Mouse (Mus musculus) layer of hippocampus, adult 2 months (tissue): ENCODE results near the gene Kncn. TPM values are rescaled to one million over a fixed set of nuclear protein-coding genes. Genes with fewer than 3 reads are reported as not detected.

Source experiments
- DNase-seq, 2 experiments: peaks; one replicate each; pipeline ENCODE4 v3.0.0; 2022; ENCODE audit warnings: low spot score in 2 of 2
- H3K27ac ChIP-seq: fragments of 200-600 bp; 2 replicates; pipeline ENCODE4 v1.8.1; 2022
- H3K4me3 ChIP-seq: fragments of 200-600 bp; 2 replicates; pipeline ENCODE4 v1.8.1; 2022; ENCODE audit warnings: mild to moderate bottlenecking
- CTCF ChIP-seq: fragments of 200-600 bp; conservative IDR thresholded peaks from 2 replicates; pipeline ENCODE4 v1.8.1; 2022; ENCODE audit warnings: antibody characterized with exemption, mild to moderate bottlenecking, moderate library complexity
- total RNA-seq, 2 experiments: library from RNA; stranded (reverse); gene quantifications; 2 replicates each; pipeline ENCODE4 v1.2.3; 2021

Gene Kncn
- total RNA-seq, 2 experiments from 2014 or later, result 0.41 to 0.42 TPM

DNA sequence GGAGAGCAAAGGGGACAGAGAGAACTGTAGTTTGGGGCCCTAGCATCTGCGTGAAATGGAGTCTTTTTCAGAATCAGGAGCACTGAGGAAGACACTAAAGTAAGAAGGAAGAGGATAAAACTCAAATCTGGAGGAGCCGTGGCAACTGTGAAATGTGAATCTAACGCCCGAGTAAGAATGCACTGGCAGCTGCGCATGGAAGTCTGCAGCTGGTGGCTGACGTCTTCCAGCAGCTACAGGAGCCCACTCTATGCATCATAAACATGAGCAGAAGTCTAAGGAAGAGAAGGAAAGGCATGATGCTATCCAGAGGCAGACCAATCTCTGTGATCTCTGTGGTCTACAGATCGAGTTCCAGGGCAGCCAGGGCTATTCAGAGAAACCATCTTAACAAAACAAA, 43.4 kb downstream of the Kncn start:
- no peak for TF ChIP-seq CTCF
- no peak overlapping the region for H3K27ac ChIP-seq
- no peak overlapping the region for H3K4me3 ChIP-seq
- no peak for DNase-seq

DNA sequence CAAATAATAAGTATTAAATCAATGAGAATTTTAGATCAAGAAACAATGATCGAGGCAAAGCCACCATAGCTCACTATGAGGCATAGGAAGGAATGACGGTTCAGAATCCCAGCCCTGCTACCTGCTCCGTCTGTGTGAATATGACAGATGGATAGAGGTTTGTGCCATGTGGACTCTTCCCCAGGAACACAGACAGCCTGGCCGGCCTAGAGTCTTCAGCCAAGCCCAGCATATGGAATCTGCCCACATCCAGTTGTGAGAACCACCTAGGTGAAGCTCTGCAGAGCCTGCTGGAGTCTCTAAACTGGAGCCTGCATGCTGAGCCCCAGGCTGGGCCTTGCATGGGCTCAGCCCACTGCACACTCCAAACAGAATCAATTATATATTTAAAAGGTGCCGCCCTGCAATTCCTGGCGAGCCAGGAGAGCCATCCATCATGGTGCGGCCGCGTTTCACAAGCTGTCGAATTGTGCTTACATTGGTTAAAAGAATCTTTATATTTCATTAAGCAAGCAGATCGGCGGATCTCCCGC, 47.4 kb downstream of the Kncn start:
- no peak overlapping the region for H3K4me3 ChIP-seq
- H3K27ac ChIP-seq, result no peak overlapping the region
- no peak for DNase-seq
- no peak for TF ChIP-seq CTCF

DNA sequence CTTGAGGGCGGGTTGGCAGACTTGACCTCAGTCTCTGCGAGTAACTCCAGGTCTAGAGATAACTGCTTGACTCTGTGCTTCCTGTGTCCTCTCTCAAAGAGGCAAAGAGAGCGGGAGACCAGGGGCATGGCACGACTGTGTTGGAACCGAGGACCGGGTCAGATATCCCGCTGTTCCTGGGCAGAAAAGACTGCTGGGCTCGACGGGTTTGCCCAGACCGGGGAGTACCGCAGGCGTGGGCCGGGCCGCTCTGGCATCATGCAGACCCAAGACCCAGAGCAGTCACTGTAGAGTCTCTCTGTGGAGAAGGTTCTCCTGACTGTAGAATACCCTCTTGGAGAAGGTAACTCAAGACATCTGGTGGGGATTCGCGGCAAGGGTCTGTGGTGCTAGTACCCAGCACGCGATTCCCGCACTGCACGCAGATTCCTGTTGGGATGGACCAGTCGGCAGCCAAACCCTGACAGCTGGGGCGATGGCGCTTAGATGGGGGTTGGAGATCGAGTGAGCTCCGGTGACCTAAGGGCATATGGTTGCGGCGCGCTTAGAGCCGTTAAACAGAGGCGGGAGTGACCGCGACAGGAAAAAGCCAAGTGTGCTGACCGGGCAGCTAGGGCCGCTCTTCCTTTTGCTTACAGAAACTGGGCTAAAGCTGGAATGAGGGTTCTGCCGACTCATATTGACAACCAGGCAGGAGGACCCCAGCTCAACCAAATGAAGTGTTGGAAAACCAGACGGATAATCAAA, 51.8 kb downstream of the Kncn start:
- no peak overlapping the region for H3K4me3 ChIP-seq
- no peak for TF ChIP-seq CTCF
- no peak overlapping the region for H3K27ac ChIP-seq
- DNase-seq, result no peak

DNA sequence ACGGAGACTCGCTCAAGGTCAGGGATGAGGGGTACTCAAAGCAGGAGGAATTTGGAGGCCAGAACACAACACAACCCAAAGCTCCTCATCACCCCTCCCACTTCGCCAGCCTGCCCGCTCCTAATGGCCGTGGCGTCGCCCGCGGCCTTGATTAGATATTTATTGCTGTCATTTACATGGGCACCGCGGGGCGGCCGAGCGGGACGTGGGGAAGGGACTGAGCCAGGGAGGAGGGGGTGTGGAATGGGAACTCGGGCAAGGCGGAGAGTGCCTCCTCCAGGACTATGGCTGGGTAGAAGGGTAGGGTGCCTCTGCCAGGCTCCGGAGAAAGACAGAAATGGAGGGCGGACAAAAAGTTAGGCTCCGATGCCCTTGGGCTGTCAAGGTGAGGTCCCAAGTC, 52.4 kb downstream of the Kncn start:
- TF ChIP-seq CTCF, result no peak

DNA sequence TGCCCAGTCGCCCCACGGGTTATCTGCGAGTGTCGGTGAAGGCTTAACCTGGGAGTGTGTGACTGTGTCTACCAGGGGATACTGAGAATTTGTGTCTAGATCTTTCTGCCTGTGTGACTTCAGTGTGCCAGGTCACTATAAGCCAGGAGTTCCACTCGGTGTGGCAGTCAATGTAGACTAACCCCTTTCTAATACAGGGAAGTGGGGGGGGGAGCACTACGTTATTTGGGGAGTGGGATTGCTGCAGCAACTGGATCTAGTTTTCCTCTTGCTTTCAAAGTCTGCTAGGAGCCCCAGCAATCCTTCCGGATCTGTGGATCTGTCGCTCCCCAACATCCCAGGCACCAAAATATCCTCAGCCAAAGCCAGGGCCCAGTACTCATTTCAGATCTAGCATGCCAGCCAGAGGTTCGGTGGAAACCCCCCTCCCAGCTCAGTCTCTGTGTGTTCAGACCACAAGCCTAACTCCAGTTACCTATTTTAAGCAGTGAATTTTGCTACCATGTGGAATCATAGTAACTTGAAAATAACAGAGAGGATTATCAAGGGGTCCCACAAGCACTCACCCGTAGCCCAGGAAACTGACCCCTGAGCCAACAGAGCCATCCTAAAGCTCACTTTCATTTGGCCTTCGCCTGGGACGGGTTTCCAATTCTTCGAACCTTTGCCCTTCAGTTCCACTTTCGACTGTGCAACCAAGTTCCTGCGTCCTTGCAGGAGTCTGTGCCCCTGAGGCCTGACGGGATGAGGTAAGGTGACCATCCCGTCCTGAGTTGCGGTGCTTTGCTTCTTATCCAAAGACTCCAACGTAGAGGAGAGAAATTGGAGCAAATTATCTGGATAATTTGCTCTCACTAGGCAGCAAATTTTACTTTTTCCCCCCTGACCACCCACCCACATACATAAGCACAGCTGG, 53.1 kb downstream of the Kncn start:
- Histone ChIP-seq H3K4me3 (no peak overlapping the region), H3K27ac (no peak overlapping the region)
- TF ChIP-seq CTCF, result no peak
- DNase-seq, result no peak

More for the DNA sequence above, 52.4 kb downstream of the Kncn start:
- no peak overlapping the region for H3K27ac ChIP-seq
- H3K4me3 ChIP-seq, result no peak overlapping the region
- no peak for DNase-seq

DNA sequence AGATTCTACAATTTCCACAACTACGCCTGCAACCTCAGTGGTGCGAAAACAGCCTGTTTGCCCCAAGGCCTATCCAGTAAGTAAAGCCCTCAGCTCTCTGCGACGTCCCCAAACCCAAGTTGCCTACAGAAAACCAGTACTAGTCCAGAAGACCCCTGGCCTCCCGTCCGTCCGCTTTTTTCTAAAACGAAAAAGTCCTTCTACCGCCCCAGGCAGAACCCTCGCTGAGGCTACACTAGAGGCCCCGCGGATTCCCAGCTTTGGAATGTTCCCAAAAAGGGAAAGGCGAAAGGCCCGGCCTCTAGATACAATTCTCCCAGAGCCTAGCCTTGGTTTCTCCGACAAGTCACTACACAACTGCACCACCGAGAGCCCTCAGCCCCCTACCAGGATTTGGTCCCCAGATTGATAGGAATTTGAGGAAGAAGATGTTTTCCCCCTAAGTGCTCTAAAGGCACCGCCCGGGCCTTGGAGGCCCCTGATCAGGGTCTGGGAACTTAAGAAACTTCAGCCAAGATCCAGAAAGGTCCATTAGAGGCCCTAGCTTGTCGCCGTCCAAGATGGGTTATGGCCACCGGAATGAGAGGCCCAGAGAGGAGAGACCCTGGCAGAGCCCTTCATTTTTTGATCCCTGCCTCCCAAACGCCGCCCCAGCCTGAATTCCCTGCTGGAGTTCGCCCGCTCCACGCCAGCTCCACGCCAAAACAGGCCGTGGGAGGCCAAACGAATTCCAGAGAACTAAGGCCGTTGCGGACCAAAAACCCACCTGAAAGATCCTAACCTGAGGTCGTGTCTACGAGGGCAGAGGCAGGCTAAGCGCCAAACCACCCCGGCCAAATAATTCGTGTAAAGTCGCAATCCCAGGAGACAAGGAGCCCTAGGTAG, 54.3 kb downstream of the Kncn start:
- Histone ChIP-seq H3K4me3 (no peak overlapping the region), H3K27ac (no peak overlapping the region)

More for the DNA sequence above, 54.3 kb downstream of the Kncn start:
- DNase-seq, result no peak
- TF ChIP-seq CTCF, result no peak

Other genes with a start within 250 kb of the Kncn start
- under 1 TPM; 0.71 to 0.72 TPM for gene Cyp4b1, start 236.7 kb upstream of the Kncn start, total RNA-seq
- 10 to 100 TPM; 47.7 to 53.0 TPM for gene Efcab14, start 146.7 kb upstream of the Kncn start, total RNA-seq
- under 1 TPM in 1 of 2 experiments, not detected in 1; 0.49 TPM for gene Tex38, start 103.4 kb upstream of the Kncn start, total RNA-seq
- 10 to 100 TPM; 54.2 to 60.9 TPM for gene Atpaf1, start 99.6 kb upstream of the Kncn start, total RNA-seq
- gene Mob3c, start 56.3 kb upstream of the Kncn start, total RNA-seq, result 1 to 10 TPM; 4.8 to 5.0 TPM
- 10 to 100 TPM; 49.5 to 55.6 TPM for gene Mknk1, start 45.2 kb upstream of the Kncn start, total RNA-seq
- gene 6430628N08Rik, start 6.3 kb downstream of the Kncn start, total RNA-seq, result not detected
- not detected for gene Dmbx1, start 55.5 kb downstream of the Kncn start, total RNA-seq
- 100 to 1,000 TPM; 152 to 157 TPM for gene Faah, start 133.5 kb downstream of the Kncn start, total RNA-seq
- 10 to 100 TPM in 1 of 2 experiments, 1 to 10 TPM in 1; 9.9 to 10.0 TPM for gene Nsun4, start 169.5 kb downstream of the Kncn start, total RNA-seq
- gene Uqcrh, start 190.7 kb downstream of the Kncn start, total RNA-seq, result 100 to 1,000 TPM; 361 to 383 TPM
- gene Lrrc41, start 190.9 kb downstream of the Kncn start, total RNA-seq, result 10 to 100 TPM; 42.8 to 46.4 TPM
- under 1 TPM; 0.64 to 0.91 TPM for gene Rad54l, start 239.3 kb downstream of the Kncn start, total RNA-seq
- gene Pomgnt1, start 239.4 kb downstream of the Kncn start, total RNA-seq, result 10 to 100 TPM; 69.2 to 77.9 TPM